Mouse (Mus musculus) spleen, adult 2 months (tissue): ENCODE results near the gene Cyp3a41a.
"Not testable (repeated sequence)": the region's sequence is repeated elsewhere in the genome, so short reads cannot be mapped to it uniquely, and the experiment has no call there.

ENCODE experiments used
- CTCF ChIP-seq: fragments of 200-500 bp; IDR thresholded peaks from 2 replicates; pipeline ENCODE4 v1.5.1; 2011; ENCODE audit warnings: mild to moderate bottlenecking, inconsistent platforms; ENCODE audit not compliant: insufficient read depth, insufficient read length, insufficient replicate concordance; ENCODE audit errors: extremely low read depth
- POLR2A ChIP-seq: fragments of 200-500 bp; IDR thresholded peaks from 2 replicates; pipeline ENCODE4 v1.6.1; 2011; ENCODE audit warnings: low read depth, low read length, inconsistent platforms

DNA sequence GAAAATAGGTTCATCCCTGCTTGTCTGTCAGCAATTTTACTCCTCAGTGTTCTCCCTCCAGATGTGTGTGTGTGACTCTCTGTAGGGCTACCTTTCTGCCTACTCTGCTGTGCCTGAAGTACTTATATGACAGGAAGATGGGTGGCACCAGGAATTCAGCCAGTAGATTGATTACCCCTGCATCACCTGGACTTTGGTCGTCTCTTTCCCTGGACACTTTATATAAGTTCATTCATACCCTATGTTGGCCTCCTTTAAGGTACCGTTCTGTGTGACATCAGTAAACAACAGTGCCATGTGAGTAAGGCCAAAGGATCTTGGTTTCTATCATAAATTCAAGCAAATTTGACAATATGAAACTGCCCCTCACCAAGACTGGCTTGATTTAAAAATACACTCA lies at the start of gene Cyp3a41a:
- TF ChIP-seq CTCF, POLR2A: not testable (repeated sequence)
